Mouse (Mus musculus) left cerebral cortex, postnatal 10 days (tissue): ENCODE results near the gene Lclat1. TPM values are rescaled to one million over a fixed set of nuclear protein-coding genes. Genes with fewer than 3 reads are reported as not detected.

Experiments used
- total RNA-seq, 2 experiments: library from RNA; stranded (reverse); gene quantifications; 2 replicates each; pipeline ENCODE4 v1.2.3; 2021

Gene Lclat1
- total RNA-seq, 2 experiments from 2014 or later = 41.1 to 44.3 TPM

Other genes with a start within 250 kb of the Lclat1 start
- gene Lbh, start 189.7 kb upstream of the Lclat1 start, total RNA-seq = 10 to 100 TPM; 43.7 to 46.9 TPM